Mouse (Mus musculus) c-Kit-positive CD71-positive TER-119-positive erythroid progenitor cells, embryonic 14.5 days (primary cell): ENCODE measurements around the gene Phc2.
"Not testable (repeated sequence)": the region's sequence is repeated elsewhere in the genome, so short reads cannot be mapped to it uniquely, and the experiment has no call there.

Source experiments
- DNase-seq: peaks from one replicate; pipeline ENCODE4 v3.0.0-alpha.2; 2013; ENCODE audit warnings: low spot score

Gene Phc2

GRCm38 (mm10) chr4:128645896-128646295 is 8.6 kb upstream of the Phc2 start:
- DNase-seq = no peak

- DNase-seq = no peak
Measured at GRCm38 (mm10) chr4:128646762-128647161, 7.7 kb upstream of the Phc2 start.

GRCm38 (mm10) chr4:128648567-128649255 is 5.8 kb upstream of the Phc2 start:
- no peak for DNase-seq

GRCm38 (mm10) chr4:128651530-128651929 is 3.0 kb upstream of the Phc2 start:
- DNase-seq = no peak

GRCm38 (mm10) chr4:128652584-128653298 is 1.8 kb upstream of the Phc2 start:
- DNase-seq = no peak

GRCm38 (mm10) chr4:128655446-128655845 is 944 bp downstream of the Phc2 start:
- no peak for DNase-seq

GRCm38 (mm10) chr4:128660196-128660595 is 5.7 kb downstream of the Phc2 start:
- no peak for DNase-seq

- no peak for DNase-seq
Measured at GRCm38 (mm10) chr4:128661063-128661462, 6.6 kb downstream of the Phc2 start.

- DNase-seq = no peak
Measured at GRCm38 (mm10) chr4:128664002-128664401, 9.5 kb downstream of the Phc2 start.

- DNase-seq = not testable (repeated sequence)
Measured at GRCm38 (mm10) chr4:128666362-128666761, 11.9 kb downstream of the Phc2 start.

- not testable (repeated sequence) for DNase-seq
Measured at GRCm38 (mm10) chr4:128667195-128667594, 12.7 kb downstream of the Phc2 start.

- DNase-seq = peak; percentile 77
Measured at GRCm38 (mm10) chr4:128669229-128669628, 14.7 kb downstream of the Phc2 start.

- no peak for DNase-seq
Measured at GRCm38 (mm10) chr4:128670566-128671191, 16.2 kb downstream of the Phc2 start.

- no peak for DNase-seq
Measured at GRCm38 (mm10) chr4:128672494-128672893, 18.0 kb downstream of the Phc2 start.

- no peak for DNase-seq
Measured at GRCm38 (mm10) chr4:128678564-128679217, 24.2 kb downstream of the Phc2 start.

GRCm38 (mm10) chr4:128681126-128681525 is 26.6 kb downstream of the Phc2 start:
- no peak for DNase-seq

GRCm38 (mm10) chr4:128682281-128682680 is 27.8 kb downstream of the Phc2 start:
- DNase-seq = no peak

GRCm38 (mm10) chr4:128683706-128684105 is 29.2 kb downstream of the Phc2 start:
- no peak for DNase-seq

- DNase-seq = no peak
Measured at GRCm38 (mm10) chr4:128684108-128684507, 29.6 kb downstream of the Phc2 start.

- no peak for DNase-seq
Measured at GRCm38 (mm10) chr4:128688513-128688913, 34.0 kb downstream of the Phc2 start.

- DNase-seq = no peak
Measured at GRCm38 (mm10) chr4:128688976-128689375, 34.5 kb downstream of the Phc2 start.

GRCm38 (mm10) chr4:128689739-128690304 is 35.3 kb downstream of the Phc2 start:
- no peak for DNase-seq
